Mouse (Mus musculus): ENCODE data around the gene Ucp2. TPM values are rescaled to one million over a fixed set of nuclear protein-coding genes. Genes with fewer than 3 reads are reported as not detected.

Gene Ucp2
- polyA plus RNA-seq, 1 experiment: 557 TPM

GRCm38 (mm10) chr7:100520204-100520603 lies 27.1 kb downstream of the Ucp2 start:
- H3K4me1 ChIP-seq (ENCODE audit: control insufficient read depth, insufficient read depth, low read length): no peaks in the 10 kb centered on the region
- H3K4me3 ChIP-seq (replicated peaks; ENCODE audit: control insufficient read depth, low read depth, low read length): no peak overlapping the region
- no peak for TF ChIP-seq POLR2A (IDR thresholded peaks at IDR 0.05; ENCODE audit: borderline replicate concordance, control insufficient read depth, low read depth, low read length)
- 56% methylated on average over 7 of the region's 7 CpGs for WGBS
- no peak overlapping the region for H3K27ac ChIP-seq (ENCODE audit: control insufficient read depth, insufficient read depth, low read depth, low read length, poor library complexity)

DNA sequence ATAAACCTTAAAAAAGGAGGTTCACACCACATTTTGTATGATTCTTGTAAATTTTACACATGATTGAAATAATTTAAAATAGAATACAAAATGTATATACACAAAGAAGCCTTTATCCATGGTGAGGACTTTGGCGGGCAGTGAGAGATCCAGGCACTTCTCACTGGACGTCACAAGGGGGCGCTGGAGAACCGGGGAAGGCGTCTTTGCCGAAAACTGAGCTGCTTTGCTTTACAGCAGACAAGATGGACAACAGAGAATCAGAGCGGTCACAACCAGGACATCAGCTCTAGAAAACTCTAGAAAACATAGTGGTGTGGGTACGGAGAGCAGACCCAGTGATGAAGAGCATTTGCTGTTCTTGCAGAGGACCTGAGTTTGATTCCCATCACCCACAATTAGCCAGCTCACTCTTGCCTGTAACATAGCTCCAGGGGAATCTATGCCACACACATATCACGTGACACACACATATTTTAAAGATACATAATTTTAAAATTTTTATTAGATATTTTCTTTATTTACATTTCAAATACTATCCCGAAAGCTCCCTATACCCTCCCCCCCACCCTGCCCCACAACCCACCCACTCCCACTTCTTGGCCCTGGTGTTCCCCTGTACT lies 27.6 kb downstream of the Ucp2 start:
- no peaks in the 10 kb centered on the region for H3K4me1 ChIP-seq (ENCODE audit: control insufficient read depth, insufficient read depth, low read length)
- TF ChIP-seq POLR2A (IDR thresholded peaks at IDR 0.05; ENCODE audit: borderline replicate concordance, control insufficient read depth, low read depth, low read length) (no peak), CTCF (IDR thresholded peaks at IDR 0.05; ENCODE audit: control insufficient read depth, insufficient read depth, low read length) (peak; percentile 96)
- 17% methylated on average over 10 of the region's 10 CpGs for WGBS
- no peak overlapping the region for H3K4me3 ChIP-seq (replicated peaks; ENCODE audit: control insufficient read depth, low read depth, low read length)
- H3K27ac ChIP-seq (ENCODE audit: control insufficient read depth, insufficient read depth, low read depth, low read length, poor library complexity): no peak overlapping the region

DNA sequence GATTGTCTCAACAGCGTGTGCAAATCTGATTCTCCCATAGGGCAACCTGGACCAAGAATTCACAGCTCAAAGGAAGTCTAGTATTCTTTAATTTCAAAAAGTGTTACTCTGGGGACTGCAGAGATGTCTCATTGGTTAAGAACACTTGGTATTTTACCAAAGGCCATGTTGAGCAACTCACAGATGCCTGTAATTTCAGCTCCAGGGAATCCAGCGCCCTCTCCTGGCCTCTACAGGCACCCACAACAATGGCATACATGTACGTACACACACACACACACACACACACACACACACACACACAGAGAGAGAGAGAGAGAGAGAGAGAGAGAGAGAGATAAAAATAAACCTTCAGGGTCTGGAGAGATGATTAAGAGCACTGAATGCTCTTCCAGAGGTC lies 29.1 kb downstream of the Ucp2 start:
- Histone ChIP-seq H3K4me1 (ENCODE audit: control insufficient read depth, insufficient read depth, low read length) (no peaks in the 10 kb centered on the region), H3K4me3 (replicated peaks; ENCODE audit: control insufficient read depth, low read depth, low read length) (no peak overlapping the region), H3K27ac (ENCODE audit: control insufficient read depth, insufficient read depth, low read depth, low read length, poor library complexity) (no peak overlapping the region)
- 75% methylated on average over 3 of the region's 3 CpGs for WGBS
- no peak for TF ChIP-seq CTCF (IDR thresholded peaks at IDR 0.05; ENCODE audit: control insufficient read depth, insufficient read depth, low read length)
- no peak for TF ChIP-seq POLR2A (IDR thresholded peaks at IDR 0.05; ENCODE audit: borderline replicate concordance, control insufficient read depth, low read depth, low read length)

- Histone ChIP-seq H3K27ac (ENCODE audit: control insufficient read depth, insufficient read depth, low read depth, low read length, poor library complexity) (no peak overlapping the region), H3K4me3 (replicated peaks; ENCODE audit: control insufficient read depth, low read depth, low read length) (no peak overlapping the region), H3K4me1 (ENCODE audit: control insufficient read depth, insufficient read depth, low read length) (no peaks in the 10 kb centered on the region)
- 38% methylated on average over 8 of the region's 8 CpGs for WGBS
- no peak for TF ChIP-seq CTCF (IDR thresholded peaks at IDR 0.05; ENCODE audit: control insufficient read depth, insufficient read depth, low read length)
- no peak for TF ChIP-seq POLR2A (IDR thresholded peaks at IDR 0.05; ENCODE audit: borderline replicate concordance, control insufficient read depth, low read depth, low read length)
Measured at GRCm38 (mm10) chr7:100524669-100525068, 31.5 kb downstream of the Ucp2 start.

GRCm38 (mm10) chr7:100530766-100531165 lies 37.6 kb downstream of the Ucp2 start:
- Histone ChIP-seq H3K27ac (ENCODE audit: control insufficient read depth, insufficient read depth, low read depth, low read length, poor library complexity) (no peak overlapping the region), H3K4me1 (ENCODE audit: control insufficient read depth, insufficient read depth, low read length) (no peaks in the 10 kb centered on the region), H3K4me3 (replicated peaks; ENCODE audit: control insufficient read depth, low read depth, low read length) (no peak overlapping the region)
- WGBS: 70% methylated on average over 5 of the region's 5 CpGs
- TF ChIP-seq CTCF (IDR thresholded peaks at IDR 0.05; ENCODE audit: control insufficient read depth, insufficient read depth, low read length) (no peak), POLR2A (IDR thresholded peaks at IDR 0.05; ENCODE audit: borderline replicate concordance, control insufficient read depth, low read depth, low read length) (no peak)

DNA sequence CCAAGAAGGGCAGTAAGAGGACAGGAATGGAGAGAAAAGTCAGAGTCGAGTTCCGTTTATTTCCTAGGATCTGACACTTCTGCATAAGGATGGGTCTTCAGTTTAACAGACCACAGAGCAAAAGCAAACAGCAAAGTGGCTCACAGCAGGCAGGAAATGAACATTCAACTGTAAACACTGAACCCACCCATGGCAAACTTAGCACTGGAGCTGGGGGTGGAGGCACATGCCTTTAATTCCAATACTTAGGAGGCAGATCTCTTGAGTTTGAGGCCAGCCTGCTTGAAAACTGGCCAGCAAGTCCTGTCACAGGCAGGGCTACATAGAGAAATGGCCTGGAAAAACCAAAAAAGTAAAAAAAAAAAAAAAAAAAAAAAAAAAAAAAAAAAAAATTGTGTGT lies 40.4 kb downstream of the Ucp2 start:
- WGBS: 42% methylated on average over 2 of the region's 2 CpGs
- no peak overlapping the region for H3K27ac ChIP-seq (ENCODE audit: control insufficient read depth, insufficient read depth, low read depth, low read length, poor library complexity)
- peaks cover 1% of the 10 kb centered on the region; the same call in 1 of the 2 replicates for H3K4me1 ChIP-seq (ENCODE audit: control insufficient read depth, insufficient read depth, low read length)
- no peak for TF ChIP-seq POLR2A (IDR thresholded peaks at IDR 0.05; ENCODE audit: borderline replicate concordance, control insufficient read depth, low read depth, low read length)
- no peak for TF ChIP-seq CTCF (IDR thresholded peaks at IDR 0.05; ENCODE audit: control insufficient read depth, insufficient read depth, low read length)
- H3K4me3 ChIP-seq (replicated peaks; ENCODE audit: control insufficient read depth, low read depth, low read length): no peak overlapping the region

- 31% methylated on average over 3 of the region's 3 CpGs for WGBS
- Histone ChIP-seq H3K4me1 (ENCODE audit: control insufficient read depth, insufficient read depth, low read length) (peaks cover 1% of the 10 kb centered on the region; the same call in 1 of the 2 replicates), H3K27ac (ENCODE audit: control insufficient read depth, insufficient read depth, low read depth, low read length, poor library complexity) (no peak overlapping the region), H3K4me3 (replicated peaks; ENCODE audit: control insufficient read depth, low read depth, low read length) (no peak overlapping the region)
- TF ChIP-seq POLR2A (IDR thresholded peaks at IDR 0.05; ENCODE audit: borderline replicate concordance, control insufficient read depth, low read depth, low read length) (no peak), CTCF (IDR thresholded peaks at IDR 0.05; ENCODE audit: control insufficient read depth, insufficient read depth, low read length) (no peak)
Measured at GRCm38 (mm10) chr7:100534216-100534615, 41.1 kb downstream of the Ucp2 start.

DNA sequence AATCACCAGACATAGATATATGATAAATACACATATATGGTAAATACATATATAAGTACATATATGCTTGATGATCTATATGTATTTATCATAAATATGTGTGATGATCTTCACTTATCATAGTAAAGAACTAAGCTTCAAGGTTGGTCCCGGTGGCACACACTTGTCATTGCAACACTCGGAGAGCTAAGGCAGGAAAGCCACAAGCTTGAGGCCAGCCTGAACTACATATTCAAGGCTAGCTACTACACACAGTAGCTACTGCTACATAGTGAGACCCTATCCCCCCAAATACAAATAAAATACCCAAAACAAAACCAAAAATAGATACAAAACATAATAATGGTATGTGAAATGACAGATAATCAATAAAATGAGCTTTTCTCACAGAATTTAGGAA lies 42.7 kb downstream of the Ucp2 start:
- 15% methylated on average over 2 of the region's 2 CpGs for WGBS
- no peak for TF ChIP-seq CTCF (IDR thresholded peaks at IDR 0.05; ENCODE audit: control insufficient read depth, insufficient read depth, low read length)
- TF ChIP-seq POLR2A (IDR thresholded peaks at IDR 0.05; ENCODE audit: borderline replicate concordance, control insufficient read depth, low read depth, low read length): no peak
- Histone ChIP-seq H3K27ac (ENCODE audit: control insufficient read depth, insufficient read depth, low read depth, low read length, poor library complexity) (no peak overlapping the region), H3K4me3 (replicated peaks; ENCODE audit: control insufficient read depth, low read depth, low read length) (no peak overlapping the region), H3K4me1 (ENCODE audit: control insufficient read depth, insufficient read depth, low read length) (peaks cover 1% of the 10 kb centered on the region; the same call in 1 of the 2 replicates)
